Mouse (Mus musculus) midbrain, embryonic 11.5 days (tissue): ENCODE measurements around the gene Nceh1. TPM values are rescaled to one million over a fixed set of nuclear protein-coding genes. Genes with fewer than 3 reads are reported as not detected.
"Not testable (repeated sequence)": the region's sequence is repeated elsewhere in the genome, so short reads cannot be mapped to it uniquely, and the experiment has no call there.

Source experiments
- ATAC-seq: fragments of 200-750 bp; cut with Nextera tagmentation; 2 replicates; pipeline ENCODE4 v1.8.0; 2017; ENCODE audit warnings: moderate TSS enrichment, moderate library complexity; ENCODE audit not compliant: low FRiP score
- DNase-seq: peaks from one replicate; pipeline ENCODE4 v3.0.0; 2015; ENCODE audit warnings: low spot score; ENCODE audit errors: missing footprints
- H3K27ac ChIP-seq: fragments of 300-500 bp; sonication (generic); 2 replicates; pipeline ENCODE4 v1.5.1; 2014; ENCODE audit warnings: low read depth, low read length
- H3K27me3 ChIP-seq: fragments of 300-500 bp; sonication (generic); 2 replicates; pipeline ENCODE4 v1.6.1; 2014; ENCODE audit warnings: mild to moderate bottlenecking, low read length, moderate library complexity, mixed read lengths; ENCODE audit not compliant: control insufficient read depth, insufficient read depth
- H3K36me3 ChIP-seq: fragments of 300-500 bp; sonication (generic); 2 replicates; pipeline ENCODE4 v1.6.1; 2014; ENCODE audit warnings: mild to moderate bottlenecking, low read length, moderate library complexity, mixed read lengths; ENCODE audit not compliant: control insufficient read depth, insufficient read depth
- H3K4me1 ChIP-seq: fragments of 300-500 bp; sonication (generic); 2 replicates; pipeline ENCODE4 v1.6.1; 2014; ENCODE audit warnings: low read length; ENCODE audit not compliant: control insufficient read depth, insufficient read depth
- H3K4me2 ChIP-seq: fragments of 300-500 bp; sonication (generic); 2 replicates; pipeline ENCODE4 v1.6.1; 2014; ENCODE audit warnings: mild to moderate bottlenecking, moderate library complexity
- H3K4me3 ChIP-seq: fragments of 300-500 bp; sonication (generic); 2 replicates; pipeline ENCODE4 v1.5.1; 2014; ENCODE audit warnings: low read depth, low read length
- H3K9ac ChIP-seq: fragments of 300-500 bp; sonication (generic); 2 replicates; pipeline ENCODE4 v1.6.1; 2014; ENCODE audit warnings: low read length
- H3K9me3 ChIP-seq: fragments of 300-500 bp; sonication (generic); 2 replicates; pipeline ENCODE4 v1.6.1; 2016; ENCODE audit warnings: low read length; ENCODE audit not compliant: control insufficient read depth
- WGBS: fragments of 180-500 bp; shearing (Covaris S2); extraction: QIAGEN DNeasy Blood & Tissue Kit; methylation state at CpG from one replicate; pipeline ENCODE4 v1.1.7; 2014; 5-methylcytosine and 5-hydroxymethylcytosine counted together
- polyA plus RNA-seq: library from polyadenylated mRNA; unstranded; fragments of >200 nt; fragmentation: Nextera tagmentation; extraction: Ambion mirVana; gene quantifications from 2 replicates; pipeline ENCODE4 v1.2.1, GENCODE M21; 2014

Gene Nceh1
- polyA plus RNA-seq, 1 experiment from 2014 or later = 4.1 TPM

DNA sequence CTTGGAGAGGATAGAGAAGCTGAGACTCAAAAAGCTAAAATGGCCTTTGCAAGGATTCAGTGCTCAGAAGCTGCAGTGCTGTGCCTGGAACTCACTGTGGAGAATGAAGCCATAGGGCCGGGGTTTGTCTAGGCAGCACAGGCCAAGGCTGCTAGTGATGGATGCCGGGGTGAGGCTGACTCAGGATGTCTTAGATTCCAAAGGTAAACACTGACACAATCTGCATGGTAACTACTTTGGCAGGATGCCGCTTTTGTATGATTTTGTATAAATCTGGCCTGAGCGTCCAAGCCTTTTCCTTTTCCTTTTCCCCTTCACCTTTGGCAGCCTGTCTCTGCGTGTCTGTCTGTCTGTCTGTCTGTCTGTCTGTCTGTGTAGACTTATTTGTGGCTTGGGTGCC is 84.6 kb downstream of the Nceh1 start:
- WGBS = 84% methylated on average over 5 of the region's 5 CpGs
- Histone ChIP-seq H3K9me3 (no peaks in the 10 kb centered on the region), H3K9ac (no peak overlapping the region), H3K4me2 (no peak overlapping the region), H3K4me3 (no peak overlapping the region), H3K27ac (no peak overlapping the region), H3K4me1 (no peaks in the 10 kb centered on the region), H3K36me3 (no peaks in the 10 kb centered on the region), H3K27me3 (no peaks in the 10 kb centered on the region)
- DNase-seq (no peak), ATAC-seq (no peak)

DNA sequence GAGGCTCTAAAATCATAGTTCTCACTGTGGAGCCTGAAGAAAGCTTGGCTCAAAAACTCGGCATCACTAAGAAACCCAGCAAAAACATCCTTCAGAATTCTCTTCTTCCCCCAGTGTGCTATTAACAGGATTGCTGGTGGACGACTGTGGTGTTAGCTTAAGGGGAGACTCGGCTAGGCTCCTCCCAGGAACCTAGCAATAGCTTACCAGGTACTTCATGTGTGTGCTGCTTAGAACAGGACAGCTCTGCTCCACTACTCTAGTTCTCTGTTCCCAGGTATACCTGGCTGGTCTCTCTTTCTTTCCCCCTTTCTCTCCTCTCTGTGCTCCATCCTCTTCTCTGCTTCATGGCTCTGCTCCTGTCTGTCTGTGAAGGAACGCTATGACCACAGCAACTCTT is 85.1 kb downstream of the Nceh1 start:
- ATAC-seq = no peak

DNA sequence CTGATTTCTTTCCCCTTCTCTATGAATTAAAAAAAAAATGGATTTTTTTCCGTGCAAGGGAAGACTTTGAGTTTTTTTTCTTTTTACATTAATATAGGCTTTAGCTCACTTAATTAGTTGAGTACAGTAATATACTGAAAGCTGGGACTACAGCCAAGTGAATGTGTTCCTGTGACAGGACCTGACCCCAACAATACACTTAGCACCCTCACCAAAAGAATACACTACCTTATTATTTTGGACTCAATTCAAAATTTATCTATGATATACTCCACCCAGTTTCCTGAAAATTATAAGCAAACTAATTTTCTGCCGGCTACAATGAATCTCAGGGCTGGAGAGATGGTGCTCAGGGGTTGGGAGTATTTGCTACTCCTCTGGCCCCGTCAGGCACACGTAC is 86.4 kb downstream of the Nceh1 start:
- Histone ChIP-seq H3K9ac (no peak overlapping the region), H3K4me3 (no peak overlapping the region), H3K27me3 (no peaks in the 10 kb centered on the region), H3K36me3 (no peaks in the 10 kb centered on the region), H3K4me1 (no peaks in the 10 kb centered on the region), H3K9me3 (no peaks in the 10 kb centered on the region), H3K4me2 (no peak overlapping the region), H3K27ac (no peak overlapping the region)
- DNase-seq (no peak), ATAC-seq (no peak)
- 87% methylated on average over 4 of the region's 4 CpGs for WGBS

More for the DNA sequence above, 85.1 kb downstream of the Nceh1 start:
- WGBS = 75% methylated on average over 4 of the region's 4 CpGs
- H3K27me3 ChIP-seq = no peaks in the 10 kb centered on the region
- no peaks in the 10 kb centered on the region for H3K36me3 ChIP-seq
- no peaks in the 10 kb centered on the region for H3K9me3 ChIP-seq
- H3K4me2 ChIP-seq = no peak overlapping the region
- no peaks in the 10 kb centered on the region for H3K4me1 ChIP-seq
- H3K27ac ChIP-seq = no peak overlapping the region
- no peak overlapping the region for H3K4me3 ChIP-seq
- H3K9ac ChIP-seq = no peak overlapping the region
- no peak for DNase-seq

DNA sequence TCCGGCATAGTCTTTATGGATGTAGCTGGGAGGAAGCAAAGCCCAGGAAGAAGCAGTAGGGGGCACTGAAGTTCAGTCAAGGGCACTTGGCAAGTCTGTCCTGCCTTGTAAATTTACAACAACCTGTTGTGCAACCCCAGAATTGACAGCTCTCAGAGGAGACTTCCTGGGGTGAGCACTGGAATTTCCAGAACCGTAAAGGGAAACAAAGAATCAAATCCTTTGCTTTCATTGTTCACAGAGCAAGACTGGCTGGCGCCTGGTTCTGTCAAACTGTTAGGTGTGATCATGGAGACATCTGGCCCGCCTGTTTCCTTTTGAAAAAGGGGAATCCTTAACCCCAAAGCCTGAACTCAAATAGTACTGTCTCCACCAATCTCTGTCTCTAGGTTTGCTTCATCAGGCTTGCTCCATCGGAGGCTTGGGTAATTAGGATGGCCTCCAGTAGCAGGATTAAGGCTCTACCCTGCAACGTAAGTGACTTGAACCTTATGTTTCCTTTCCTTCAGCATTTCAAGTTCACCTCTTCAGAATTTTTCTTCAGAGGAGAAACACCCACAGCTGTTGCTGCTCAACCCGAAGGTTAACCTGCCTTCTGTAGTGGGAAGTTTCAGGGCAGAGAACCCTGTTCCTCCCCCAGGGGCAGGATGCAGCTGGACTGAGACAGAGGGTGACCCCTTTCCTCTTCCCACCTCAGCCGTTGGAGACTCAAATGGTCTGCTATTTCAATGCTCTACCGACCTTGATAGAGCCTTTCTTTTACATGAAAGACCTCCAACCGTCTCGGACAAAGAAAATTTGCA is 87.6 kb downstream of the Nceh1 start:
- Histone ChIP-seq H3K27ac (no peak overlapping the region), H3K4me3 (no peak overlapping the region), H3K4me2 (no peak overlapping the region), H3K9ac (no peak overlapping the region), H3K27me3 (no peaks in the 10 kb centered on the region), H3K4me1 (no peaks in the 10 kb centered on the region), H3K36me3 (no peaks in the 10 kb centered on the region), H3K9me3 (no peaks in the 10 kb centered on the region)
- no peak for DNase-seq
- no peak for ATAC-seq
- 41% methylated on average over 11 of the region's 11 CpGs for WGBS

DNA sequence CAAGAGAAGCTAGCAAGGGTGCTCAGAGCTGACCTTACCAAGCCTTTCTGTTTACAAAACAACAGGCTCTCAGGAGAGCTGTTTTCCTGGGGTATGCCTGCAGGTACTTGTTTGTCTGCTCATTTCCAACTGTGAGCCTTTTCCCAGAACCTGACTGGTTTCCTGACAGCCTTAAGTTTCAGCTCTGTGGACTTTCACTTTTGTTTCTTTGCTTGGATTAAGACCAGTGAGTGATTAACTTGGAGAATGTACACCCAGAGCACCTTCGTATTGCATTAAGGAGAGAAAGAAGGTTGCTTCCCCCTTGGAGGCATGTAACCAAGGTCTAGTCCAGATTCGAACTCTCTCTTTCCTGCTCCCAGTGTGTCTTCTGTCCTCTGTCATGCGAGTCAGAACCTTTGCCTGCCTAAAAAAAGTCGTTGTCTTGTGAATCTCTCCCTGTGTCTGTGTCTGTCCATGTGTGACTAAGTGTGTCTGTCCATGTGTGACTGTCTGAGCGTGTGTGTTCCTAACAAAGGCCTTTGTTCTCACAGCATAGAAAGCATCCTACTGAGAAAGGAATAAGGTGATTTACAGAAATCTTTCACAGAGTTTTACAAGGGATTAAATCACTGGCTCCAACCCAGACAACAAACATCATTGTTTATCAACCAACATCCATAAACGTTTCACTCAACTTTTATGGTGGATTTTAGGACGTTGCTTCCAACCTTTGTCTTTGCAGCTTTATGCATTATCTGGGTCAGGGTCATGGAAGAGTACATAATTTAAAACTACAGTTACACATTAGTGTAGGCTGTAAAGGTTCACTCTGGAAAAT is 90.4 kb downstream of the Nceh1 start:
- no peaks in the 10 kb centered on the region for H3K27me3 ChIP-seq
- WGBS = 18% methylated on average over 7 of the region's 7 CpGs
- no peaks in the 10 kb centered on the region for H3K4me1 ChIP-seq
- H3K9me3 ChIP-seq = no peaks in the 10 kb centered on the region
- no peaks in the 10 kb centered on the region for H3K36me3 ChIP-seq
- DNase-seq = no peak
- no peak overlapping the region for H3K4me3 ChIP-seq
- no peak overlapping the region for H3K9ac ChIP-seq
- H3K27ac ChIP-seq = no peak overlapping the region
- ATAC-seq = no peak
- no peak overlapping the region for H3K4me2 ChIP-seq

DNA sequence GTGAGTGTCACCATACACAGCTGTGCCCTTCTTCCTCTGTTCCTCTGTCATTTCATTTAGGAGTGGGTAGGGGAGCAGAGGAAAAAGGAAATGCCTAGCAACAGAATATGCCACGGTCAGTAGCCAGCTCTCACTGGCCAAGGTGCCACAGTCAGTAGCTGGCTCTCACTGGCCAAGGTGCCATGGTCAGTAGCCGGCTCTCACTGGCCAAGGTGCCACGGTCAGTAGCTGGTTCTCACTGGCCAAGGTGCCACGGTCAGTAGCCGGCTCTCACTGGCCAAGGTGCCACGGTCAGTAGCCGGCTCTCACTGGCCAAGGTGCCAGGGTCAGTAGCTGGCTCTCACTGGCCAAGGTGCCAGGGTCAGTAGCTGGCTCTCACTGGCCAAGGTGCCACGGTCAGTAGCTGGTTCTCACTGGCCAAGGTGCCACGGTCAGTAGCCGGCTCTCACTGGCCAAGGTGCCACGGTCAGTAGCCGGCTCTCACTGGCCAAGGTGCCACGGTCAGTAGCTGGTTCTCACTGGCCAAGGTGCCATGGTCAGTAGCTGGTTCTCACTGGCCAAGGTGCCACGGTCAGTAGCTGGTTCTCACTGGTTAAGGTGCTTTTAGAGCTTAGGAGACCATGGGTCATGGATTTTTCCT is 96.6 kb downstream of the Nceh1 start:
- WGBS = 98% methylated on average over 14 of the region's 14 CpGs
- not testable (repeated sequence) for DNase-seq, ATAC-seq

DNA sequence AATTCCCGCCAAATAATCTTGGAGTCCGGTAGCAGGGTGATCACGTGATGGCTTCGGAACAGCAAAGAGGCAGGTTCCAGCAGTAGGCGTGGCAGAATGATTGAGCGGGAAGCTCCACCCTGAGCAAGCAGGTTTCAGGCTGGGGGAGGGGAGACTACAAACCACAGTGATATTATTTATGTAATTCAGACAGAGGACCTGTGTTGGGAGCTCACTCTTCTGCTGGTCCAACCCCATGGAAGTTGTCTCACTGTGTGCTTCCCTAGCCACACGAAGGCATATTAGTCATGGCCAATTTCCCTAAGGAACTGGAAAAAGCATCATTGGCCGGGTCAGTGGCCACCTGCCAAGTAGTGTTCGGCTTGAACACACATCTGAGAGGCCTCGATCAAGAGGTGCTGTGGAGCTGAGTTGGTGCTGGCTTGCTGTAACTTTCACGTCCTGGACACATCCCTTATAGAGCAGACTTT is 97.5 kb downstream of the Nceh1 start:
- WGBS = 59% methylated on average over 11 of the region's 11 CpGs

More for the DNA sequence above, 96.6 kb downstream of the Nceh1 start:
- H3K4me2 ChIP-seq, H3K27ac ChIP-seq, H3K9me3 ChIP-seq, H3K9ac ChIP-seq, H3K36me3 ChIP-seq, H3K4me1 ChIP-seq, H3K4me3 ChIP-seq, H3K27me3 ChIP-seq: not testable (repeated sequence)

DNA sequence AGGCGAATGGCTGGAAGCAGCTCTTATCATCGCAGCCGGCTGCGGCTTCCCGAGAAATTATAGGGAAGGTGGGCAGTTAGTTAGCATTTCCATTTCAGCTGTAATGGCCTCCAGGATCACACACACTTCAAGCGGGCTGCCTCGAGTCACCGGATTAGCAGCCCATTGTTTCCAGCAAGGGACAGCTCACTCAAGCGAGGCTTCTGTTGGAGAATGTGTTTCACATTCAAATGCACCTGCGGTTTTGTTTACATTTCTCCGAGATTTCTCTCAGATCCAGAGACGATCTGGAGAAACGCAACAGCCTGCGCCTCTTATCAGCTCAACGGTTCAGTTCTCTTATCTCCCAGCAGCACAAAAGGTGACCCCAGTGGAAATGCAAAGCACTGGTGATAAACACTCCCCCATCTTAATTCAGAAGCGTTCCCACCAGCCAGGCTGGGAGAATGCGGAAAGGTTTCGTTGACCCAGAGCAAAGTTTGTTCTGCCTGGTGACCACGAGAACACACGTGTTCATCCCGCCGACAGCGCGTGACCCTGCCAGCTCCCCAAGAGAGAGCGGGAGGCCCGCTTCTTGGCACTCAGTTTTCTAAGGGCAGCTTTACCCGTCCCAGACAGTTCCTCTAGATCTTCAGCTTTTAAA is 100.4 kb downstream of the Nceh1 start:
- Histone ChIP-seq H3K4me1 (peaks cover 5% of the 10 kb centered on the region; the same call in 1 of the 2 replicates), H3K36me3 (no peaks in the 10 kb centered on the region), H3K27ac (no peak overlapping the region), H3K27me3 (peaks cover 3% of the 10 kb centered on the region; the same call in 1 of the 2 replicates), H3K9ac (peak overlapping the region; percentile 43), H3K4me2 (peak overlapping the region; percentile 54), H3K9me3 (no peaks in the 10 kb centered on the region), H3K4me3 (peak overlapping the region; percentile 22)
- DNase-seq (peak; percentile 94), ATAC-seq (peak; percentile 85)
- WGBS = 1% methylated on average over 27 of the region's 27 CpGs

More for the DNA sequence above, 97.5 kb downstream of the Nceh1 start:
- ATAC-seq (no peak), DNase-seq (no peak)
- H3K9me3 ChIP-seq = no peaks in the 10 kb centered on the region
- H3K9ac ChIP-seq = no peak overlapping the region
- H3K4me1 ChIP-seq = peaks cover 5% of the 10 kb centered on the region; the same call in 1 of the 2 replicates
- H3K4me2 ChIP-seq = no peak overlapping the region
- no peak overlapping the region for H3K4me3 ChIP-seq
- H3K36me3 ChIP-seq = no peaks in the 10 kb centered on the region
- H3K27me3 ChIP-seq = peaks cover 3% of the 10 kb centered on the region; the same call in 1 of the 2 replicates
- no peak overlapping the region for H3K27ac ChIP-seq
